Mouse (Mus musculus): ENCODE data around the gene Rerg.

The Rerg gene

DNA sequence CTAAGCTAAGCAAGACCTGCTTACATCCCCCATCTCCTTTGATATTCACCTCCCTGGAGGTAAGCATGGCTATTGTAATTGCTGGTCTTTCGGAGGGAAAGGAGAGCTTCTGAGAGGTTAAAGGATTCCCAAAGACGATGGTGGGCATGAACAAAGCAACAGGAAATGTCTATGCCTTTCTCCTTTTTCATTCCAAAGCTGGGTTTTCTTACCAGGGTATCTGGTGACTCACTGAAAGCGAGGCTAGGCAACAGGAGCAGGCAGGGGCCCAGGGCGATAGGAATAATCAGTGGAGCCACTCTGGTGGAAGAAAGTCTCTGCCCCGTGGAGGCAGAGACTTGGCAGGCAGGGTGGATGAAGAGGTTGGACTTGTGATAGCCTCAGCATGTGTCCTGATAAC is at the start of gene Rerg:
TSS of gene Rerg (minus strand) at position 272 of the 400 bp plus-strand sequence.
- DNase-seq (ENCODE audit: extremely low spot score, low read depth, low spot score) = no peak

DNA sequence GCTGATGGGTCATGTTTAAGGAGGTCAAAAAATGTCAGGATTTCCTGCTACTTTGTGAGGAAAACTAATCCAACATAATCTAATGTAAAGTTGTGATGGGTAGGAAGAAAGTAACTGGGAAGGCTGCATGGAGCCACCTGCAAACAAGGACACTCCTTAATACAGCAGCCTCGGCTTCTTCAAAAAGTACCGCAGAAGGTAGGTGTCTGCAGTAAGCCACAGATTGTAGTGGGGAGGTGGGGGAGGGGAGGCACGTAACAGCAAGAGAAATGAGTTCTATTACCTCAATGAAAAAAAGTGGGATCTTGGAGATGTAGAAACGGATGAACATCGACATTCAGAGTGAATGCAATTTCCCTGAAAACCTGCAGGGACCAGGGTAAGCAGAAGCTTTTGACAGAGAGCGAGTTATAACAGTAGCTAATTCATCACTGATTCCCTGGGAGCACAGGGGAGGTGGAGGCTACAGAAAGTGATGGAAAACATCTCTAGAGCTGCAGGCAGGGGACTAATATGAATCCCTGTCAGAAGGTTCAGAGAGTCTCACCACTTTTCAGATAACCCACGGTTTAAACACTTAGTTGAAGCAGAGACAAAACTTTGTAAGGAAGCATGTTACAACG is 47.7 kb upstream of the Rerg start:
- DNase-seq (ENCODE audit: extremely low spot score, low read depth, low spot score) = no peak

GRCm38 (mm10) chr6:137211441-137211840 is 41.1 kb upstream of the Rerg start:
- no peak for DNase-seq (ENCODE audit: extremely low spot score, low read depth, low spot score)

GRCm38 (mm10) chr6:137210991-137211390 is 40.7 kb upstream of the Rerg start:
- DNase-seq (ENCODE audit: extremely low spot score, low read depth, low spot score) = no peak

GRCm38 (mm10) chr6:137209992-137210391 is 39.7 kb upstream of the Rerg start:
- no peak for DNase-seq (ENCODE audit: extremely low spot score, low read depth, low spot score)

GRCm38 (mm10) chr6:137207126-137207525 is 36.8 kb upstream of the Rerg start:
- no peak for DNase-seq (ENCODE audit: extremely low spot score, low read depth, low spot score)

DNA sequence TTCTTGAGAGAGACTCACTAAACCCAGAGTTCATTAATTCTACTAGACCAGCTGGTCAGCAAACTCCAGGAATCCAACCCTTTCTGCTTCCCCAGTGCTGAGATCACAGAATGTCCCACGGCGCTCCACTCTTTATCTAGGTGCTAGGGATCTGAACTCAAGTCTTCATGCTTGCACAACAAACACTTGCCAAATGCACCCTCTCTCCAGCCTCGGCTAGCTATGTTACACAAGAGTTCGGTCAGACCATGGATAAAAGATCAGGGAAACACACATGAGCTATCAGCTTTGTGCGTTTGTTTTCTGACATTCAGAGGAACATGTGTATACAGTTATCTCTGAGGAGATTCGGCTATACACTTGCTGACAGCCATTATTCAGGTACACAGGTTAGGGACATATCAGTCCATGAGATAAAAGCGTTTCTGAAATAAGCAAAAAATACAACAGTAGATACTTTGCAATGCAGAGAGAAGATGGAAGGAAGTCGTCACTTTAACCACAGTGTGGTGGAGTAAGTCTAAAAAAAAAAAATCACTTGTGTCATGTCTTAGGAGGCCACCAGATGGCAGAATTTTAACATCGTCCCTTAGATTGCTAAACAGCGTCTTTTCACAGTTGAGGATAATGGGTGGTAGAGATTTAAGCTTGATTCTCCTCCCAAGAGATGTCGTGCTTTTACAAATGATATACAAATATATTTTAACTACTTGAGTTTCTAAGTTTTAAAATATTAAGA is 35.5 kb upstream of the Rerg start:
- no peak for DNase-seq (ENCODE audit: extremely low spot score, low read depth, low spot score)

DNA sequence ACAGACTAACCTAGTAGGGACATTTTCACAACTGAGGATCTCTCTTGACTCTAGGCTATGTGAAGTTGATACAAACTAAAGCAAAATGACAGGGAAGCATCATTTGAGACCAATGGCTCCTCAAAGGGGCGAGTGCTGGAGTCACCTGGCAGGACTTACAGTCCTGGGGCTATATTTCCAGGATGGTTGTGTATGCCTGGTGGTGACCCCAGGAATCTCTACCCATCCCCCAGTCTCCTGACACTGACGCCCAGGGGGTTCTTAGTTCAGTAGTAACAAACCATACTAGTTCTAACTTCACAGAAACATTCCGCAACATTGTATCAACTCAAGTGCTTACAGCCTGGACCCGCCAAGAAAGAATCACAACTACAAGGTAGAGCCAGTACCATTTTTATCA is 32.4 kb upstream of the Rerg start:
- no peak for DNase-seq (ENCODE audit: extremely low spot score, low read depth, low spot score)

DNA sequence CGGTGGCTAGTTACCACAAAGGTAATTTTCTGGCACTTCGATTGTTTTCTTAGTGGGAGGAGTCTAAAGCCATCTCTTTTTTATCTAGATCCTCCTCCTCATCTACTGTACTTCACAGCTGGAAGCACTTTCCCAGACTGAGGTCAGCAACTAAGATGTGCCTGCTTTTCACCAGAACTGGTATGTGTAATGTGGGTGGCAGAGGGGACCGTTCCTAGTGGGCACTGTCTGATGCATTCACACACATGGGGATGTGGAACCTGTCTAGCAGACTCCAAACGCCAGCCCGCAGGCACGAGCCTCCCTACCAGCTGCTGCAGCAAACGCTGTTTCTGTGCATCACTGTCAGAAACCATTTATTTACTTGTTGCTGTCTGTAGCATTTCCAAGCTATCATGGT is 31.3 kb upstream of the Rerg start:
- no peak for DNase-seq (ENCODE audit: extremely low spot score, low read depth, low spot score)

- no peak for DNase-seq (ENCODE audit: extremely low spot score, low read depth, low spot score)
Measured at GRCm38 (mm10) chr6:137201166-137201565, 30.9 kb upstream of the Rerg start.

DNA sequence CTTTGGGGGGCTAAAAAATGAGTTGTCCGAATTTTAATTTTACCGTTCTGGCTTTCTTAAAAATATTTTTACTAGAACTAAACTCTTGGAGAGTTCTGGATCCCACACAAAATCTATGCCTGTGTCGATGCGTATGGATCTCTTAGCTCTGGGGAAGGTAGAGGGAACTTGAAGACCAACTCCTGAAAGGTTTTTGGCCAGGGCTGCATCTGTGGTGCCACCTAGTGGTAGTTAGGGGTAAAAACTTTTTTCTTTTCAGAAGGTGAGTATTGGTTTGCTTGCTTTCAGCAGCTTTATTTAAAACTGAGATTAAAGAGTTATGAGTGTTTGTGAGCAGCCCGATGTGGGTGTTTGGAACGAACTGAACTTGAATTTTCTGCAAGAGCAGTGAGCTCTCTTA is 21.8 kb upstream of the Rerg start:
- DNase-seq (ENCODE audit: extremely low spot score, low read depth, low spot score) = no peak

GRCm38 (mm10) chr6:137191026-137191425 is 20.7 kb upstream of the Rerg start:
- no peak for DNase-seq (ENCODE audit: extremely low spot score, low read depth, low spot score)

- no peak for DNase-seq (ENCODE audit: extremely low spot score, low read depth, low spot score)
Measured at GRCm38 (mm10) chr6:137190577-137190976, 20.3 kb upstream of the Rerg start.

DNA sequence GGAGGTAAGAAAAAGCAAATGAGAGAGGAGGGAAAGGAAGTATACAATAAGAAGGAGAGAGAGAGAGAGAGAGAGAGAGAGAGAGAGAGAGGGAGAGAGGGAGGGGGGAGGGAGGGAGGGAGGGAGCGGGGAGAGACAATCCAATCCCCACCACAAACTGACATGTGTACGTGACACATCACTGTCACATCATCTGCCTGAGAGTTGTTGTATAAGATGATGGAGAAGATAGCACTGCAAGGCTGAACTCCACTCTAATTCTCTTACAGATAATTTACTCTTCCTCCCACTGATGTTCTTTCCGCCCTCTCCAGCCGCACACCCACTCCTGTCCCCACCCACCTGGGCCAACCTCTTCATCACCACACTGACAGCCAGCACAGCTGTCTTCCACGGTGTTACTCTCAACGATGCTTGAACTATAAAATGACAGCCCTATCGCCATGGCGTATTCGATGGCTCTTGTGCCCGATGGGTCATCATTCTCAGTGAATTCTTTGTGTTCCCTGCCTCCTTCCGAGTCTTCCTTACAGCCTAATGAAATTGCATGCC is 18.2 kb upstream of the Rerg start:
- DNase-seq (ENCODE audit: extremely low spot score, low read depth, low spot score) = no peak

DNA sequence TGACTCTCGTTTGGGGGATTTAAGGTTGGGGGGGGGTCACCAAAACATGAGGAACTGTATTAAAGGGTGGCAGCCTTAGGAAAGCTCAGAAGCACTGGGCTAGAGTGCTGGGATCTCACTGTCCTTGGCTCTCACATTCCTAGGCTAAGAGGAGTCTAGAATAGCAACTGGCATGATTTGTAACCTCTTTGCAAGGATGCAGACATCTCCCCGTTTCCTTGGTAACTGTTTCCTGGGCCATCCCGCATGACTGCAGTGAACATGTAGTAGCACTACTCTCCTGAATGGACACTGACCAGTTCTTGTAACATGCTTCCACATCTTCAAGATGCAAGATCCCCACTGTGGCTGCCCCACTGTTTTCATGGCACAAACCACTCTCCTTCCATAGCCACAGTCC is 17.1 kb upstream of the Rerg start:
- no peak for DNase-seq (ENCODE audit: extremely low spot score, low read depth, low spot score)

DNA sequence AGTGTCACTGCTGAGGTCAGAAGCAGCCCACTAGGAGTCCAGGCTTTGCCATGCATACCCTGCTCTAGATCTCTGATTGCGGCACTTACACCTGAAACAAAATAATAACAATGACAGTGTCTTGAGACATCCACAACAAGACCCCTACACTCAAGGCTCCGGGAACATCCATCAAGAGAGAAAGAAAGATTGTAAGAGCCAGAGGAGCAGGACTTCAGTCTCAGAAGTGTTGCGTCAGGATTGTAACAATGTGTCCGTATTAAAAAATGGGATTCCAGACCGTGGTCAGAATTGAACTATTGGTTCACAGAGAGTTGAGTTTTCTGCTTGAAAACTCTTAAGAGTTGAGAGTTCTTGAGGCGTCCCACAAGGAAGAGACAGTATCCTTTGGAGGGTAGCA is 10.3 kb upstream of the Rerg start:
- DNase-seq (ENCODE audit: extremely low spot score, low read depth, low spot score) = no peak

DNA sequence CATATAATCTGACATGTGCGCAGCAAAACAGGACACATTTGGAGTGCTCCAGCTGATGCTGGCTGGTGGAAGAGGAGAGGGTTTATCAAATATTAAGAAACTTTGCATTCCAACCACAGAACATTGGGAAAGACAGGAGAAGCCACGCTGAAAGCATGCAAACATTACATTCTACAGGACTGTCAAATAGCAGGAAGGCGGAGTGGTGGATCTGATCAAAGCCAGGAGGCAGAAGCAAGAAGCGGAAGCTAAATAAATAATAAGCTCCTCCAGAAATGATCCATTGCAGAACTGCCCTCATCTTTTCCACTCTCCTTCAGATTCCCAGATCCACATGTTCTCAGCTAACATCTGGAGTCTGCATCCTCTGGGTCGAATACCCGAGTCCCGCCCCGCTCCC is 9.8 kb upstream of the Rerg start:
- no peak for DNase-seq (ENCODE audit: extremely low spot score, low read depth, low spot score)

GRCm38 (mm10) chr6:137179026-137179425 is 8.7 kb upstream of the Rerg start:
- DNase-seq (ENCODE audit: extremely low spot score, low read depth, low spot score) = no peak

- DNase-seq (ENCODE audit: extremely low spot score, low read depth, low spot score) = no peak
Measured at GRCm38 (mm10) chr6:137170646-137171045, 349 bp upstream of the Rerg start.

DNA sequence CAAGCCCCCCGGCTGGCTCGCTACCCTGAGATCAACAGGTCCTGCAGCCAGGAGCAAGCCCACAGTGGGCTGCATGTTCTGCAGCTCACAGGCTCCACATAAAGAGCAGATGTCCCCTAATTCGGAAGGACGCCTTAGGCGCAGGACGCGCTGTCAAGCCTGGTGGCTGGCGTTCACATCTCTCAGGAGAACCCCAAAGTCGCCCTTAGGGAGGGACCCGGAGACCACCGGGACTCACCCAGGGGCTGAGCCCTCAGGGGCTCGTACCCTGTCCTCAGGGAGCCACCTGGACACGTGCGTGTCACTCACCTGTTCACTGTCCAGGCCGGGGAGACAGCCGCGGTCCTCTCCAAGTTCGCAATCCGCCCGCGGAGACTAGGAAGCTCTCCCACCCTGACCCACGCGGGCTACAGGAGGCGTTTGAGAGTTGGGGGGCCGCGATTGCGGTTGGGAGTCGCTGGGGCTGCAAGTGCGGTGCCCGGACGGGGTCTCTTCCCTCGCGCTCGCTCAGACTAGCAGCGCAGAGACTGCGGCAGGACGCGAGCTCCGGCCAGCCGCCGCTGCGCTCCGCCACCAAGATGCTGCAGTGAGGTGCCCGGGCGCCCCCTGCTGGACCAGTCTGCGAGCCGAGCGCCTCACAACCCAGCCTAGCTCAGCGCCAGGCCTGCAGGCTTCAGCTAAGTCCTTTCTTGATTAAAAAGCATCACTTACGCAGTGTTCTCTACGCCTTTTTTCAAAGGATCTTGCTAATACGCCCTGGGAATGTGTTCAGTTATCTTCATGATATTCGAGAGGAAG is 927 bp downstream of the Rerg start:
- DNase-seq (ENCODE audit: extremely low spot score, low read depth, low spot score) = no peak

- DNase-seq (ENCODE audit: extremely low spot score, low read depth, low spot score) = no peak
Measured at GRCm38 (mm10) chr6:137166843-137167242, 3.5 kb downstream of the Rerg start.

DNA sequence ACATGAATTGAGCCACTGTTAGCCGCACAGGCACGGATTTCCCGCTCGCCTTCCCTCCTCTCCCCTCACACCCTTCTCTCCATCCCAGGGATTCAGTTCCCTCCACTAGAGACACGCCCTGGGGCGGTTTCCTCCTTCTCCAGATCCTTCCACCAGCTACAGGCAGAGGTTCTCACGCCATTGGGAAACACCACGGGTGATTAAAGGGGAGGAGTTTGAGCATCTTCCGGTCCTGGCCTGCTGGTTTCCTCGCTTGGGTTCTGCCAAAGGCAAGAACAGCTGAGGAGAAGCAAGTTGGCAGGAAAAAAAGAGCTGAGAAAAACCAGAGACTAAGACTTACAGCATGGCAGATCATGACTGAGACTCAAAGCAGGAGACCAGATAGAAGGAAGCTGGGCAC is 6.7 kb downstream of the Rerg start:
- no peak for DNase-seq (ENCODE audit: extremely low spot score, low read depth, low spot score)
